Mouse (Mus musculus): ENCODE results near the gene Tcf23.

- TF ChIP-seq CTCF (IDR thresholded peaks at IDR 0.05; ENCODE audit: low read depth, low read length) (no peak), TAL1 (conservative IDR thresholded peaks at IDR 0.05; ENCODE audit: low read depth, low read length) (no peak), POLR2AphosphoS5 (IDR thresholded peaks at IDR 0.05; ENCODE audit: insufficient replicate concordance, low read depth, low read length) (no peak), GATA1 (IDR thresholded peaks at IDR 0.05; ENCODE audit: borderline replicate concordance, low read length) (no peak), GATA2 (IDR thresholded peaks at IDR 0.05; ENCODE audit: borderline replicate concordance, low read depth, low read length) (no peak)
Measured at GRCm38 (mm10) chr5:30968416-30968815, at the start of gene Tcf23.

Data from G1E (cell line).